Mouse (Mus musculus) erythroblast, embryonic 14.5 days (primary cell): Measurements from ENCODE around the gene Habp4.

Experiments
- GATA1 ChIP-seq: IDR thresholded peaks from 2 replicates; pipeline ENCODE4 v1.6.1; 2012; ENCODE audit warnings: low read length, inconsistent platforms, mixed read lengths
- TAL1 ChIP-seq: IDR thresholded peaks from 3 replicates; pipeline ENCODE4 v1.6.1; 2012; ENCODE audit warnings: low read length, inconsistent platforms, mixed read lengths

GRCm38 (mm10) chr13:64198310-64198709 lies 36.7 kb downstream of the Habp4 start:
- TF ChIP-seq GATA1 (no peak), TAL1 (no peak)
